Mouse (Mus musculus) megakaryocyte progenitor cell, adult 5-6 weeks (primary cell): ENCODE data around the gene Cds1. TPM values are rescaled to one million over a fixed set of nuclear protein-coding genes. Genes with fewer than 3 reads are reported as not detected.
"Not testable (repeated sequence)": the region's sequence is repeated elsewhere in the genome, so short reads cannot be mapped to it uniquely, and the experiment has no call there.

Source experiments
- ATAC-seq: replicated peaks from 2 replicates; pipeline ENCODE4 v1.8.0; 2016; ENCODE audit warnings: mild to moderate bottlenecking, moderate TSS enrichment, inconsistent platforms; ENCODE audit not compliant: poor library complexity
- total RNA-seq, 2 experiments: library from RNA; stranded (forward) in 1 of 2; stranded (reverse) in 1 of 2; fragments of 157-497, 149-512 nt in 1 of 2; fragments of 200-1000 nt in 1 of 2; gene quantifications; 2 replicates each; pipeline versions ENCODE4 v1.2.3 to v1.2.4; 2015 to 2017

The Cds1 gene
- total RNA-seq, 2 experiments from 2014 or later = 7.4 to 7.9 TPM

- ATAC-seq = peak; percentile 85
Observed at GRCm38 (mm10) chr5:101826531-101826970, 61.6 kb downstream of the Cds1 start.

DNA sequence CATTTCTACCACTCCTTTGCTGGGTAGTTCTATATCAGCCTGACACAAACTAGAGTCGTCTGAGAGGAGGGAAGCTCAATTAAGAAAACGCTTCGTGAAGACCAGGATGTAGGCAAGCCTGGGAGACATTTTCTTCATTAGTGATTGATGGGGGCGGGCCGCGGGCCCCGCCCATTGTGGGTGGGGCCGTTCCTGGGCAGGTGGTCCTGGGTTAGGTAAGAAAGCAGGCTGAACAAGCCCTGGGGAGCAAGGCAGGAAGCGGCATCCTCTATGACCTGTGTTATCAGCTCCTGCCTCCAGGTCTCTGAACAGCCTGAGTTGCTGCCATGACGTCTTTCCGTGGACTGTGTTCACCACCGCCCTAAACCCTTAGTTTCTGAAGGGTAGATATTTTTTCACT, 62.5 kb downstream of the Cds1 start:
- no peak for ATAC-seq

- ATAC-seq = no peak
Observed at GRCm38 (mm10) chr5:101828932-101829331, 64.0 kb downstream of the Cds1 start.

- no peak for ATAC-seq
Observed at GRCm38 (mm10) chr5:101830180-101830579, 65.2 kb downstream of the Cds1 start.

- ATAC-seq = no peak
Observed at GRCm38 (mm10) chr5:101832042-101832441, 67.1 kb downstream of the Cds1 start.

DNA sequence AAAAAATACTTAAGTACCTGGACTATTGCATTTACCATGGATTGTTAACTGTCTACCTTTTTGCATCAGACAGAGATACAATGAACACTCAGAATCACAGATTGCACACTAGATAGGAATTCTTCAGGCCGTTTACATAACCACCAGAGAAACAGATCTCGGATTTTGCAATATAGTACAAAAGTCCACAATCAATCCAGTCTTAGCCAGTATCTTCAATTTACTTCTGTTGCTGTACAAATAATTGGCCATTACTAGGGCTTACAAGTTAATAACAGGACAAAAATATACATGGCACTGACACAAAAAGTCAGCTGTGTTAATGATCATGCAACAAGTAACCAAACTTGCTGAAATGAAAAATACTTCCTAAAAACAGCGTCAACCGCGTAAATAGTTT, 68.1 kb downstream of the Cds1 start:
- no peak for ATAC-seq

DNA sequence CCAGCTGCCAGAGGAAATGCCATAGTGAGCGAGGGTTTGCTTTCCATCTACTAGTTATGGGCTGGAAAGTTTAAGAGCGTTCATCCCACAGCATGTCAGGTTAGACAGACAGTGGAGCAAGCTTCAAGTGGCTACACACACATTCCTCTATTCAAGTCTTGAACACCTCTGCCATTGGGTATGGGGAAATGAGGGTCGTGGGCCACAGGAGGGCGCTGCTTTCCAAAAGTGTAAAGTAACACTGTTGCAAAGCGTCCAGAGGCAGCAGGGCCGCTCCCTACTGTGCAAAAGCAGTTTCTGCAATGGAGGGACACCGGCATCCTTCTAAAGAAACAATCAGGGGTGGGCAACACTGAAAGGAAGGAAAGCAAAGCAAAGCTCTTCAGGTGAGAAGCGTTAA, 68.9 kb downstream of the Cds1 start:
- ATAC-seq = peak; percentile 80

DNA sequence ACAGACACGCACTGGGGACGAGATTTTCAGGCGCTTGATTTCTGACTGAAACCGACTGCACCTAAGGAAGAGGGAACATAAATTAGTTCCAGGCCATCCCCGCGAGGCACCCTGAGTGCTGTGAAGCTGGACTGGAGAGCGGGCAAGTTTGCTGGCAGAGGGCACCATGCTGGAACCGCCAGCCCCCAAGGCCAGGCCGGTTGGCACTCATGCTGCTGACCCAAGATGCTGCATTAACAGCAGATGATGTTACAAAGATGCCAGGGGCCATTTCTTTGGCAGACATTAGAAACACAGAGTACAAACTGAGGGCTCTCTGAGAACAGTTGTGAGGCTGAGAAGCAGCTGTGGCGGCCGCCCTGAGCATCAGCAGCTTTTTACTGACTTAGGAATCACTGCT, 71.3 kb downstream of the Cds1 start:
- ATAC-seq = no peak

GRCm38 (mm10) chr5:101837605-101838004, 72.7 kb downstream of the Cds1 start:
- ATAC-seq = not testable (repeated sequence)

- no peak for ATAC-seq
Observed at GRCm38 (mm10) chr5:101840476-101840875, 75.5 kb downstream of the Cds1 start.

- ATAC-seq = no peak
Observed at GRCm38 (mm10) chr5:101845011-101845410, 80.1 kb downstream of the Cds1 start.

DNA sequence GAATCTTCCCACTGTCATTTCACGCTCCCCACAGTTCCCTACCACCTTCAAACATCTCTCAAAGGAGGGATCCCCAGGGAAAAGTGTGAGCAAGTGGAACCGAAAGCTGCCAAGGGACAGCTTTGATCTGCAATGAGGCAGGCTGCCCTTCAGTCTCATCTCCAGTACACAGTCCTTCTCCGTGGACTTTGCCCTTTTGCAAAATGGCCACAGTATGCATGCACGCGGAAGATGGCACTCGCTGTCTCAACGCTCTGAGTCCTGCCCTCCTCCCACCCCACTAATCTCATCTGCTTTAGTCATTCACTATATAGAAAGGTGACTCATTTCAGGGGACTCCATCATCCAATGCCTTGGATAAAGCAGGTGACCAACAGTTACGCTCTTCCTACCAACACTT, 81.0 kb downstream of the Cds1 start:
- no peak for ATAC-seq

- no peak for ATAC-seq
Observed at GRCm38 (mm10) chr5:101847323-101847722, 82.4 kb downstream of the Cds1 start.

GRCm38 (mm10) chr5:101847762-101848161, 82.8 kb downstream of the Cds1 start:
- ATAC-seq = peak; percentile 72

- ATAC-seq = peak; percentile 59
Observed at GRCm38 (mm10) chr5:101851133-101851532, 86.2 kb downstream of the Cds1 start.

DNA sequence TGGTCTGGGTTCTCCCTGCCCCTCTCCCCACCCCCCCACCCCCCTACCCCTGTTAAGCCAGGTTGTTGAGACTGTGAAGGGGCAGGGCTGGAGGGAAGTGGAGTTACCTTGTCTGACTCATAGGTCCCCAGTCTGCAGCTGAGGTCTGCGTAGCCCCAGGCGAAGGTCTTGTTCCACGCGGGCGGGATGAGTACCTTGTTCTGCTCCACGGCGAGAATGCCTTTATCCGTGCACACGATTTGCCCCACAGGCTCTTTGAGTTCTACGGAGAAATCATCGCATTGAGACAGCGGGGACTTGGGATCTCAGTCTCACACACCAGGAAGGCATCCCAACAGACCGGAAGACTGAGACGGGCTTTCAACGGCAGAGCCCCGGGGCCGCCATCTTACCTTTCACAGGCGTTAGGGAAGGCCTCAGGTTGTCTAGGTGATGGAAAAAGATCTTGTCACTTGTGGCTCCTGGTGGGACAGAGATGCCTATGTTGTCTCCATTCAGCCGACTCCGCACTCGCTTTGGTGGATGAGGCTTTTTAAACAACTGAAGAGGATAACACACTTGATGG, 87.3 kb downstream of the Cds1 start:
- no peak for ATAC-seq

DNA sequence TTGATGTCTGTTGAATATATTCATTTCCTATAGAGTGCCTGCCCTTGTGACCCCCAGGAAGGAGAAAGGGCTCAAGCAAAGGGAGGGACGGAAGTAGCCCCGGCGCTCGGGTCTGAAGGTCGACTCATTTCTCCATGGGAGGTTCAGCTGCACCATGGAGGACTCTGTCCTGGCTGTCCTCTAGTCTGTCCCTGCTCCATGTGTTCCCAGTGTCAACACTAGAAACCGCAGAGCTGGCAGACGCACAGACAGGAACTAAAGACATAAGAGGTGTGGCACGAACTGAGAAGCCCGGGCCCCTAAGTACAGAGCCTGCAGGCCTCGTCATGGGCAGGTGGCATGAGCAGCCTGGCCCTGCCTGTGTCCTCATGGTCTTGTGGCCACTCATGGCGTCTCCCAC, 89.2 kb downstream of the Cds1 start:
- no peak for ATAC-seq

GRCm38 (mm10) chr5:101854667-101855066, 89.7 kb downstream of the Cds1 start:
- ATAC-seq = peak; percentile 62

DNA sequence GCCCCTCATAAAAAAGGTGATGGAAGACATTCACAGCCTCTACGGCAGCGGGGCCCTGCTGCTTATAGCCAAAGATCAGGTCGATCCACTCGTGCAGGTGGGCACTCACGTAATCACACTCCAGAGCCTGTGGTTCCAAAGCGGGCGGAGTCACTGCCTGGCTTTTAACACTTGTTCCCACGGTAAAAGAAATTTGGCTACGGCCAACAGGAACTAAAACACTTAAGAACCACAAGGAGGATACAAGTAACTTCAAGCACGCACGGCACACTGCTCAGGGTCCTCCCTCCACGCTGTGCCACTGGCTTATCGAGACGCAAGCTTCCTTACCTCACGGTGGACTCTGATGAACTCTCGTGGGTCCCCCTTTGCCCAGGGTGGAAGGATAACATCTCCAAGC, 90.5 kb downstream of the Cds1 start:
- no peak for ATAC-seq

DNA sequence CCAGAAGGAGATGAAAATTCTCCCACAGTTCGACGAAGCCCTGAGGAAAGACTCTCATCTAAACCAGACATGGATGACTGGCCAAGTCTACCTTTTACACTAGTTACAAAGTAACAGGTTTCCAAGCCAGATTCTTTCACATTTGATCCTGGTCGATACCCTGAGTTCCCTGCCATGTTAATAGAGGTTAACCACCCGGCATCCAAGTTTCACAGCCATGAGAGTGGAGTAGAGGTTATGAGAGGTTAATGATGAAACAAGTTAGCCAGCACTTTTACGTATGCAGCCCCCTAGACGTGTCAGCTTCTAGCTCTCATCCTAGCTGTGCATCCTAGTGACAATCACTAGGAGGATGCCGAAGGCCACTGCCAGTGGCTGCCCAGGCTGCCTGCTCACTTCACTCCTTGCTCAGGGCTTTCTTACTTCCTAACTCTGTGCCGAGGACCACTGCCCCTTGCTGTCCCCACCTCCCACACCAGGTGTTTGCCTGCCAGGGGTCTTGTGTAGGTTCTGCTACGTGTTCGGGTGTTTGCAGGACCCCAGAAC, 94.0 kb downstream of the Cds1 start:
- no peak for ATAC-seq

DNA sequence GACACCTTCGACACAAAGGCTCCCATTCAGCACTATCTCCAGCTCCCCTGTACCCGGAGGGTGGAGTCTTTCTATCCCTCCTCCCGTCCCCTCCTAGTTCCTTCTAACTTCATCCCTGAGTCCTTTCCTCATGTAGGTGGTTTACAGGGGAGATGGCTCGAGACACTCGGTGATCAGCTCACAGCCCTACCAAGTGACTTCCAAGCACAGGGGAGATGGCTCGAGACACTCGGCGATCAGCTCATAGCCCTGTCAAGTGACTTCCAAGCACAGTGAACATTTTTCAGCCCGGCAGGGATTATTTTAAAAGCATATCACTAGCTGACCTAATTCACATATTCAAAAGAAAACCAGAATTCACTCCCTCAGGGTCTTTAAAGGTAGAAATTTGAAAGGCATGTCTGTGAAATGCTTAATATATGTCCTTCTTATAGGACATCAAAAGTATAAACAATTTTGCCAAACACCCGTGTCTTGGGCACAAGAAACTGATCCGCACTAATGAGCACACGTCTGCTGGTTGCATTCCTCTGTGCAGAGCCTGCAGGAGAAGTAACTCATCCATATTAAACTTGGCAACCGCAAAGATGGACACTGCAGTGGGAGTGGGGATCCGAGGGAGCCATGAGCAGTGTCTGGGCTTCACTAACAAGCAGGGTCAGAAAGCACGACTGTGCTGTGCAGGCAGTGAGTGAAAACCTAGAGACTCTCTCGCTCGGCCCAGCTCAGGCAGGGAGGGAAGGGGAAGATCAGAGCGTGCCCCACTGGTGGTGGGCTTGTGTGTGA, 97.0 kb downstream of the Cds1 start:
- ATAC-seq = no peak

DNA sequence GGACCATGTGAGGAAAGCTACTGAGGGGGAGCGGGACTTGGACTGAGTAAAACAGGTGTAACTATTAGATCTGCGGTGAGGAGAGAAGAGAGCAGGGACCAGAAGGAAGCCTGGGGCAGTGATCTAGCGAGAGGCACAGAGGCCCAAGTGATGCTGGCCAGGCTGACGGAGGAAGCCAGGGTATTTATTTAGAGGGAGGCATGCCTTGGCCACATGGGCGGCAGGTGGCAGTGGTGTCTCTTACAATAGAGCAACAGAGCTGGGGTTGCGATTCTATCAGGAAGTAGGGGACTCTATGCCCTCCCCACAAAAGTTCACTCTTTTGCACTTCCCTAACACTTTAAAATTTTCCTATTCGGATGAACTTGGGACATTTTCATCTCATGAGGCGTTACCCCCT, 97.7 kb downstream of the Cds1 start:
- ATAC-seq = no peak
